Mouse (Mus musculus): ENCODE results near the gene C1qb.

Gene C1qb

DNA sequence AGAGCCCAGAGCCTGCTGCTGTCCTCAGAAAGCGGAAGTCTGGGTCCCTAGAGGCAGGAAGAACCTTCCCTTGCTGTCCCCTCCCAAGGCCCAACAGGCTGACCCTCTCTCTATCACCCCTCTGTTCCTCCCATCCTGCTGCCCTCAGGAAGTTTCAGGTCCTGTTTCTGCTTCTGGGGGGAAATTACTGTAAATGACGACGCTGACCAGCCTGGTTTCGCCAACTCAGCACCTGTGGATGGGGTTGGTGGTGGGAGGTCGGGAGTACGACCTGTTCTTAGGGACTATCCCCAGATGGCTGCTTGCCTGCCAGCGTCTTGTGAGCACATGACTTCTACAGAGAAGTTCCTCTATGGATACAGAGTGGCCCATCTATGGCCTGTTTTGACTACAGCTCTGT, at the start of gene C1qb:
Gene C1qb (minus strand): TSS at position 87 of the 400 bp plus-strand sequence.
- DNase-seq (ENCODE audit: low spot score in 2 of 2), result no peak

DNA sequence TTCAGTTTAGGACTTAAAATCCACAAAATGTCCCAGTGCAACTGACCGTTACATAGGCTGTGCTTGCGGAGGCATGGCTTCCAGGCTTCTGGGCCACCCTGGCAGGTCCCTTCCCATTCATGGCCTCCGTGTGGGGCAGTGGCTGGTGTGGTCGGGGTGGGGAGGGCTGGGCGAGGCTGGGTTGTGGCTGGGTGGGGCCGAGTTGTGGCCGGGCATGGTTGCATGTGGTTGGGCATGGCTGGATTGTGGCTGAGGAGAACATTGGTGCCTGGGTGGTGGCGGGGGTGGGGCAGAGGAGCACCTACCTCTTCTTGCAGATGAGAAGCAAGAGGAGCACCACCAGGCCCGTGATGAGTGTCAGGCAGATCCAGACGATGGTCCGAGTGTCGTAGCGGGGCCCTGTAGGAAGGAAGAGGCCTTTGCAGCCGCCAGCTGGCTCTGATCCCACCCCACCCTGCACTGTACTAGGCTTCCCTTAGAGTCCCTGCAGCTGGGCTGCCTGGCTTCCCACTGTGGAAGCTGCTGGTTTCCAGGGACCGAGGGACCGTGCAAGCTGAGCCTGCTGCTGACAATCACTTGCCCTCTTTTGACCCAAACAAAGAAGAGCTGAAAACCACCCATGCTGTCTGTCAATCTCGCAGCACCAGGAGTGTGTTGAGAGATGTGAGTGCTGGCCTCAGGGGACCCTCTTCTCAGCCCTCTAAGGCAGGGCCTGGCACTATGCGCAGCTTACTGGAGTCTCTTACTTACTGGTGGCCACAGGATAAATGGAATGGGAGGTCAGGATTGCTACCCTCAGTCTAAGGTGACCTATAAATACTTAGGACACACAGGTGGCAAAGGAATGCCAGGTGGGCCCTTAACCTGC, 49.0 kb upstream of the C1qb start:
- DNase-seq (ENCODE audit: low spot score in 2 of 2), result no peak

GRCm38 (mm10) chr4:136930474-136930873, 44.5 kb upstream of the C1qb start:
- DNase-seq (ENCODE audit: low spot score in 2 of 2), result no peak

GRCm38 (mm10) chr4:136928928-136929327, 42.9 kb upstream of the C1qb start:
- no peak for DNase-seq (ENCODE audit: low spot score in 2 of 2)

GRCm38 (mm10) chr4:136925804-136926203, 39.8 kb upstream of the C1qb start:
- DNase-seq (ENCODE audit: low spot score in 2 of 2), result no peak

- peak; percentile 41 to 76 for DNase-seq (ENCODE audit: low spot score in 2 of 2)
Observed at GRCm38 (mm10) chr4:136924529-136924928, 38.5 kb upstream of the C1qb start.

DNA sequence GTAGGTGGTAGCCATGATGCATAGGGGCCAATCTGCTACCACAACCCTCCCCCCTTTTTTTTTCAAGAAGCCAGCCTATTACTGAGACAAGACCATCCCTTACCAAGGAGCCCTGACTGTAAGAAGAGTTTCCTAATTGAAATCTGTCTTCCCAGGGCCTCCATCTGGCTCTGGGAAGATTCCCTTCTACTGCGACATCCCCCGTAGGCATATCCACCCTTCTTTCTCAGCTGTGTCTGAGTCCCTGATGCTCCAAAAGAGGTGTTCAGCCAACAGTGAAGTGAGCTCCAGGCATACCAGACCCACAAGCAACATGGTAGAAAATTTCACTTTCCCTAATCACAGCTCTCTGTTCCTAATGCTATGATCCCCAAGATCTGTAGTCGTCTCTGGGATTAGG, 33.5 kb upstream of the C1qb start:
- no peak for DNase-seq (ENCODE audit: low spot score in 2 of 2)

- DNase-seq (ENCODE audit: low spot score in 2 of 2), result no peak
Observed at GRCm38 (mm10) chr4:136918834-136919233, 32.8 kb upstream of the C1qb start.

DNA sequence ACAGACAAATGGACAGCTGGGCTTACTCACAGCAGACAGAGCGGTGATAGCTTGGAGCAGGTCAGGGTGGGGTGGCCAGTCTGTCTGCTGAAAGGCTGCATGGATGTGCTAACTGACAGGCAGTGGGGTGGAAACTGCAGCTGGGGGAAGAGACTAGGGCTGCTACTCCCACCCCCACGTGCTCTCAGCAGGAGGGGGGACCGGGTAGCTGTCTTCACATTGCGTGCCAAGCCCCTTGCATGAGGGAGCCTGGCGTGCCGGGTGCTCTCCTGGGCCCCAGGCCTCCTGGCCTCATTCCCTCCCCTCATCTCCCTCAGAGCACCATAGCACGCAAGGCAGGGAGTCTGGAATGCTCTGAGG, 31.2 kb upstream of the C1qb start:
- DNase-seq (ENCODE audit: low spot score in 2 of 2), result no peak

DNA sequence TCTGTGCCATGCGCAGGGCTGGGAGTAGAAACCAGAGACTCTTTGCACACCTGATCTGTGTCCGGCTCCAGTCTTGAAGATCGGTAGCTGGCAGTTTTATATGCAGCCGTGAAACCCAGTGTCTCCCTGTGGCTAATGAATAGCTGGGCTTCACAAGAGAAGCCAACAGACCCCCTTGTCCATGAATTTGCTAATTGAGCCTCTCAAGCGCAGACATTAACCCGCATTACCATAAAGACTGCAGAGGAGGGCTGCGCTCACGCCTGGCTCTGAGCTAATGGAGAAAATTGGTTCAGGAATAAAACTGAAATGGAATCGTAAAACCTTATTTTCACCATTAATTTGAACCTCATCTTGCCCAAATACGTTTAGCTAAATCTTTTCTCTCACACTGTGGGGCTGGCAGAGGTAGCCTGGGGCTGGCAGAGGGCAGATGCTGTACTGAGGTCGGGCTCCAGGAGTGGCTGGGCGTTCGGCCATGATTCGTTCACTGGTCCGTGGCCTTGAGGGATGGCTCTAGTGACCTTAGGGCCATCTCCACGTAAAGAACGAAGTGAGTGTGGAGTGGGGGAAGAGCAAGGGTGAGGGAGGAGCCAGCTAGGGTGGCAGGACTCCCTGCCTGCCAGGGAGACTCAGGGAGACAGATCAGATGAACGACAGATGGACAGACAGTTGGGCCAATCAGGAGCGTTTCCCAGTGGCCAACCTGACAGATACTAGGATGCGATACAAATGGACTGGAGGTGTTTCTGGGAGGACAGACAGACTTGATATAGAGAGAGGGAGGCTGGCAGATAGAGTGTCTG, 30.6 kb upstream of the C1qb start:
- DNase-seq (ENCODE audit: low spot score in 2 of 2), result no peak

GRCm38 (mm10) chr4:136912841-136913240, 26.9 kb upstream of the C1qb start:
- DNase-seq (ENCODE audit: low spot score in 2 of 2), result no peak

DNA sequence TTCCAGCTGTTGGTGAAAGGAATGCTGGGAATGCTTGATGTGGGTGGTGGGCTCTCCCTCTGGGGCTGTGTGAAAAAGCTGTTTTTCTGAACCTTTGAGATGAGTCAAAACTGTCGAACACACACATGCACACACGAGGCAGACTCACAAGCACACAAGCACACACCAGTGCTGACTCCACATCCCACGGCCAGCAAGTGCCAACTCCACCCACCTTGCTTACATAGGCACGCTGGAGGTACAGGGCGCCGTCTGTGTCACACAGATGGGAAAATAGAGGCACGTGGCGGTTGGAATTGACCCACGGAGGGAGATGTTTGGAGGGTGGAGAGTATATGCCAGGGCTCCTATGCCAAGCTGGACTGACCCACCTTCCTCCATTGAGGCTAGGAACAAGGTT, 25.8 kb upstream of the C1qb start:
- no peak for DNase-seq (ENCODE audit: low spot score in 2 of 2)

DNA sequence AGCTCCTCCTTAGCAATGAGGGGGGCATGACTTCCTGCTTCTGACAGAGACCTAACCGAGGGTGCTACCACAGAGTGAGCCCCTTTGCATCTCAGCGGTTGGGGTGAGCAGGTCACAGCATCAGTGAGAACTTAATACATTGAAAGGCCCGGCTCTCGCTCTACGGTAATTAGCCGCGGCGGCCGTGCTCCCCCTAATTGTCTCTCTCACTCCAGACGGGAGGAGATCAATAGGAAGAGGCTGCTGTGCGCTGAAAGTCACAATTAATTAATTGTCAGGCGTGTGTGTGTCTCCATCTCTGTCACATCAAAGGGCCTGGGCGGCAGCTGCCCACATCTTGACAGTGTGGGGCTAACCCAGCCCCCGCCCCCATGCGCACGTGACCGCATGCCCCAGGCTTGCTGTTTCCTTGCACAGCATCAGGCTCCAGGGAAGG, 25.2 kb upstream of the C1qb start:
- DNase-seq (ENCODE audit: low spot score in 2 of 2), result no peak

GRCm38 (mm10) chr4:136907809-136908208, 21.8 kb upstream of the C1qb start:
- no peak for DNase-seq (ENCODE audit: low spot score in 2 of 2)

GRCm38 (mm10) chr4:136907033-136907432, 21.0 kb upstream of the C1qb start:
- no peak for DNase-seq (ENCODE audit: low spot score in 2 of 2)

DNA sequence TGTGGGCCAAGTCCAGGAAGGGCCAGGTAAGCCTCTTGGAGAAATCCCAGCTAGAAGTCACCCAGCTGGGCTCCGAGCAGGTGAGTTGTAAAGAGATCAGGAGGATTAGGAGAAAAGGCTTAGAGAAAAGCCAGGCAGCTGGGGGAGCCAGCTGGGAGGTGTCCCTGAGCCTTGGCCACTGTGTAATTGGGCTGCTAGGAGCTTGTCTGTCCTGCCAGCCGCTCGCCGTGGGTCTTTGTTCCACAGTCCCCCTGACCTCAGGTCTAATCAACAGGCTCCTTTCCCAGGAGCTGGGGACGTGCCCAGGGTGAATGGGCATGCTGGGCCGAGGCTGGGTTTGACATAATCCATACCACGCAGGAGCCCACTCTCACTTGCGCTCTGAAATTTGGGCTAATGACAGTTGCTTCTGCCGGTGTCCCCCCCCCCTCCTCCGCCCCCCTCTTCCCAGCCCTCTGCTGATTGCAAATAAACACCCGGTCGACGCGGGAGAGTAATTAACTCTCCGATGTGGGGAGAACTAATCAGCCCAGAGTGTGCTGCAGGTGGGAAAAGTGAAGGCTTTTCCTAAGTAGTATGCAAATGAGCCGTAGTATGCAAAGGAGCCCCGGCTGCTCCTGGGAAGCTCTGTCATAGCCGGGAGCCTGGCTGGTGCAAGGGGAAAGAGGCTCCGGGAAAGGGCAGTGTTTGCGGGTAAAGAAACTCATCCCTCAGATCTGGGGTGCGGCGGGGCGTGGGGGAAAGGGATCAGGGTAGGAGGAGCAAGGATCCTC, 19.0 kb upstream of the C1qb start:
- DNase-seq (ENCODE audit: low spot score in 2 of 2), result no peak

- no peak for DNase-seq (ENCODE audit: low spot score in 2 of 2)
Observed at GRCm38 (mm10) chr4:136899154-136899553, 13.2 kb upstream of the C1qb start.

DNA sequence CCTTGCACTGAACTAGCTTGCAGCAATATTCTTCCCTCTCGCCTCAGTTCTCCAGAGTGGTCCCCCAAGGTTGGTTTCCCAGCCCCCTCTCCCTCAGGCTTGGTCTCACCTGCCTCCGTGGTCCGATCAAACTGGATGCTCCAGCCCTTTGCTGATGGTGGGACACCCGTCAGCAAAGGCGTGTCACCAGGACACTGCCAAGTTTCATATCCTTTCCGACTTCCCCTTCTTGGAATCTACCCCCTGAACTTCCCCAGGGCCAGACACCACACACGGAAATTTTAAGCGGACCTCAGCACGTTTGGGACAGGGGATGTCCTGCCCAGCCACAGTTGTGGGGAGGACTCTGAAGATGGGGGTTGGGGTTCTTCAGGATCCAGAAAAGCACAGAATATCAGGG, 12.7 kb upstream of the C1qb start, which contains the start of gene C1qa:
Gene C1qa (minus strand): TSS at position 167 of the 400 bp plus-strand sequence.
- no peak for DNase-seq (ENCODE audit: low spot score in 2 of 2)

DNA sequence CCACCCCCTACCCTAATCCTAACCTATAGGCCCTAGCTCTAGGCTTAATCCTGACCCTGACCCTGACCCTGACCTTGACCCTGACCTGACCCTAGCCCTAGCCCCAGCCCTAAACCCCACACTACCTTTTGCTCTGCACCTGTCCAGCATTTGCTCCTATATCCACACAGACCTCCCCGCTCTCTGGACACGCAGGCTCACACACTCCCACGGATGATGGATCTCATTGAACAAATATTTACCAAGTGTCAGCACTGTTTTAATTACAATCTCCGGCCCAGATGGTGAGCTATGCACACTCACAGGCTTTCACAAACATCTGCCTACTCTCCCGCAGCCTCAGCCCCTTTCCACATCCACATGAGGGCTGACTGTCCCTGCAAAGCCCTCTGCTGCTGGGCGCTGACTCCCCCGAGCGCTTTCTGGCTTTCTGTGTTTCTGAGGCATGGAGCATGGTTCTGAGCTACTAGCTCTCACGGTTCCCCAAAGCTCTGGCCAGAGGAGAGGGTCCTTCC, 12.2 kb upstream of the C1qb start:
- no peak for DNase-seq (ENCODE audit: low spot score in 2 of 2)

- DNase-seq (ENCODE audit: low spot score in 2 of 2), result no peak
Observed at GRCm38 (mm10) chr4:136896461-136896860, 10.5 kb upstream of the C1qb start.

DNA sequence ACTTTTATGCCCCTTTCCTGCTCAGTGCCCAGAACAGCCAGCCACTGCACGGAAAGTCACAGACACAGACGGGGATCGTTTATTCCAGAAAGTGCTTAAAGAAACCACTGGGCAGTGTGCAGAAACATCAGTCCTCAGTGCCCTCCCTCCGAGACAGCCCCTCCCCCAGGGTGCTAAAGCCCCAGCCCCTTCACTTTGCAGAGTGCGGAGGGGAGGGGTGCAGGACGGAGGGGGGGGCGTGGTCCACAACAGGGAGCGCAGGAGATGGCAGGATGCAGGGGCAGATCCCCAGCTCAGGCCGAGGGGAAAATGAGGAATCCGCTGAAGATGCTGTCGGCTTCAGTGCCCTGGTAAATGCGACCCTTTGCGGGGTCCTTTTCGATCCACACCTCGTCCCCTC, 9.9 kb upstream of the C1qb start:
- DNase-seq (ENCODE audit: low spot score in 2 of 2), result no peak

GRCm38 (mm10) chr4:136894821-136895220, 8.8 kb upstream of the C1qb start:
- no peak for DNase-seq (ENCODE audit: low spot score in 2 of 2)
